Mouse (Mus musculus) midbrain, postnatal 0 days (tissue): Measurements from ENCODE around the gene Ttc37. TPM values are rescaled to one million over a fixed set of nuclear protein-coding genes. Genes with fewer than 3 reads are reported as not detected.

ENCODE experiments used
- ATAC-seq: fragments of 200-750 bp; cut with Nextera tagmentation; 2 replicates; pipeline ENCODE4 v1.8.0; 2017; ENCODE audit warnings: moderate number of reproducible peaks, mild to moderate bottlenecking, moderate TSS enrichment, moderate library complexity; ENCODE audit not compliant: low FRiP score
- DNase-seq: peaks from one replicate; pipeline ENCODE4 v3.0.0-alpha.2; 2015; ENCODE audit warnings: low spot score
- H3K27ac ChIP-seq: fragments of 300-500 bp; sonication (generic); 2 replicates; pipeline ENCODE4 v1.5.1; 2014; ENCODE audit warnings: low read depth, mild to moderate bottlenecking, low read length, mixed read lengths
- H3K27me3 ChIP-seq: fragments of 300-500 bp; sonication (generic); 2 replicates; pipeline ENCODE4 v1.6.1; 2014; ENCODE audit warnings: low read length, control low read depth, mixed read lengths; ENCODE audit not compliant: insufficient read depth
- H3K36me3 ChIP-seq: fragments of 300-500 bp; sonication (generic); 2 replicates; pipeline ENCODE4 v1.6.1; 2014; ENCODE audit warnings: low read length, control low read depth, mixed read lengths; ENCODE audit not compliant: insufficient read depth
- H3K4me1 ChIP-seq: fragments of 300-500 bp; sonication (generic); 2 replicates; pipeline ENCODE4 v1.6.1; 2014; ENCODE audit warnings: mild to moderate bottlenecking, control low read depth, antibody characterized with exemption, low read length, mixed read lengths; ENCODE audit not compliant: insufficient read depth
- H3K4me2 ChIP-seq: fragments of 300-500 bp; sonication (generic); 2 replicates; pipeline ENCODE4 v1.6.1; 2014; ENCODE audit warnings: low read depth, mild to moderate bottlenecking, low read length, mixed read lengths; ENCODE audit not compliant: poor library complexity, severe bottlenecking
- H3K4me3 ChIP-seq: fragments of 300-500 bp; sonication (generic); 2 replicates; pipeline ENCODE4 v1.5.1; 2014; ENCODE audit warnings: low read depth, mild to moderate bottlenecking, low read length, moderate library complexity
- H3K9ac ChIP-seq: fragments of 300-500 bp; sonication (generic); replicated peaks from 2 replicates; pipeline ENCODE4 v1.6.1; 2014; ENCODE audit warnings: mild to moderate bottlenecking, low read length, moderate library complexity, mixed read lengths; ENCODE audit not compliant: poor library complexity, severe bottlenecking
- H3K9me3 ChIP-seq: fragments of 300-500 bp; sonication (generic); 2 replicates; pipeline ENCODE4 v1.6.1; 2016; ENCODE audit warnings: low read length, control low read depth
- CTCF ChIP-seq: IDR thresholded peaks from 2 replicates; pipeline ENCODE4 v1.5.1; 2016; ENCODE audit warnings: antibody characterized with exemption, mild to moderate bottlenecking
- WGBS: fragments of 180-500 bp; shearing (Covaris S2); extraction: QIAGEN DNeasy Blood & Tissue Kit; methylation state at CpG from one replicate; pipeline ENCODE4 v1.1.7; 2014; 5-methylcytosine and 5-hydroxymethylcytosine counted together
- polyA plus RNA-seq: library from polyadenylated mRNA; unstranded; fragments of >200 nt; fragmentation: Nextera tagmentation; extraction: Ambion mirVana; gene quantifications from 2 replicates; pipeline ENCODE4 v1.2.1, GENCODE M21; 2015
- total RNA-seq: library from RNA; depleted of rRNA; stranded (reverse); fragments of >200 nt; gene quantifications from 2 replicates; pipeline ENCODE4 v1.2.3, GENCODE M21; 2014; rRNA removed

Ttc37 gene
- total RNA-seq, result 14.4 and 16.3 TPM in 2 replicates
- polyA plus RNA-seq, result 4.7 and 6.5 TPM in 2 replicates

GRCm38 (mm10) chr13:76098493-76099303 lies at the start of gene Ttc37, which contains the start of gene Arsk:
TSS of gene Ttc37 (plus strand) at chr13:76098734.
TSS of gene Arsk (minus strand) at chr13:76098660.
- Histone ChIP-seq H3K4me3 (peak within 1 kb of the TSS; percentile 73), H3K27me3 (no peaks in the 10 kb centered on the region), H3K27ac (peak within 1 kb of the TSS; percentile 68), H3K36me3 (no peaks in the 10 kb centered on the region), H3K9me3 (no peaks in the 10 kb centered on the region), H3K4me1 (no peaks in the 10 kb centered on the region), H3K4me2 (peak within 1 kb of the TSS; percentile 68), H3K9ac (peak within 1 kb of the TSS; percentile 67)
- under 1% methylated on average over 34 of the region's 34 CpGs for WGBS
- no peak for TF ChIP-seq CTCF
- ATAC-seq, result peak; percentile 98
- peak; percentile 99 for DNase-seq

DNA sequence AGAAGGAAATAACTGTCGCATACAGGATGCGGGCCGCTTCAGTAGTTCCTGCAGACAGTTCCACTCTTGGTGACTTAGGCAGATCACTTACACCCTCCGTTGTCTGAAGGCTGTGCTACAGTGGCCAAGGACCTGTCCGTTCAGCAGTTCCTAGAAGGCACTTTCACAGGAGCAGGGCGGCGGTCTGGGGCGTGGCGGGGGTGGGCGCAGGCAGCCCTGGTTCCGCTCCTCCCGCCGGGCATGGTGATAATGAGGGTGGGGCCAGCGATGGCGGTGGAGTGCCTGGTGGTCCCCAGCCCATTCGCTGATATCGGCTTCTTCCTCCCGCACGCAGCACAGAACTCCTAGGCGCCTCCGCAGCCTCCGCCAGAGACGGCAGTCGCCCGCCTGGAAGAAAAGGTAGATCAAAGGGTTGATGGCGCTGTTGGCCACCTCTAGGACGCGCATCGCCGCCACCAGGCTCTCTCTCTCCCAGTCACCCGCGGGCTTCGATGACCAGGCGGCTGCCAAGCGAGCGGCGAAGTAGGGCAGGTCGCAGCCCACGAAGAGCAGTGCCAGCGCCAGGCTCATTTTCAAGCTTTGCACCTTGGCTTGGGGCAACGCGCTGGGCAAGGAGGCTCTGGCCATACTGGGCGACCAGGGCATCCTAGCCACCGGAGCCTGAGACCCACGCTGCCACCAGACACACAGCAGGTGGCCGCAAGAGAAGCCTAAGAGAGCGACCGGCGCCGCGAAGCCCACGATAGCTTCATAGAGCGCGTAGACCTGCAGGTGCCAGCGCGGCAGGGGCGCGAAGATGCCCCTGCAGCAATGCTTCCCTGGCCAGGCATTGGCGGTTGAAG lies 42.9 kb upstream of the Ttc37 start:
- Histone ChIP-seq H3K9ac (peak overlapping the region; percentile 66), H3K9me3 (no peaks in the 10 kb centered on the region), H3K4me3 (peak overlapping the region; percentile 58), H3K27me3 (0 out of 2 replicates have a peak, but pooled peaks cover 7% of the 10 kb centered on the region), H3K27ac (peak overlapping the region; percentile 55), H3K4me2 (peak overlapping the region; percentile 98), H3K4me1 (peaks cover 7% of the 10 kb centered on the region; the same call in 1 of the 2 replicates), H3K36me3 (no peaks in the 10 kb centered on the region)
- TF ChIP-seq CTCF, result peak; percentile 15
- ATAC-seq (peak; percentile 64), DNase-seq (peak; percentile 33)
- WGBS, result 1% methylated on average over 58 of the region's 59 CpGs

DNA sequence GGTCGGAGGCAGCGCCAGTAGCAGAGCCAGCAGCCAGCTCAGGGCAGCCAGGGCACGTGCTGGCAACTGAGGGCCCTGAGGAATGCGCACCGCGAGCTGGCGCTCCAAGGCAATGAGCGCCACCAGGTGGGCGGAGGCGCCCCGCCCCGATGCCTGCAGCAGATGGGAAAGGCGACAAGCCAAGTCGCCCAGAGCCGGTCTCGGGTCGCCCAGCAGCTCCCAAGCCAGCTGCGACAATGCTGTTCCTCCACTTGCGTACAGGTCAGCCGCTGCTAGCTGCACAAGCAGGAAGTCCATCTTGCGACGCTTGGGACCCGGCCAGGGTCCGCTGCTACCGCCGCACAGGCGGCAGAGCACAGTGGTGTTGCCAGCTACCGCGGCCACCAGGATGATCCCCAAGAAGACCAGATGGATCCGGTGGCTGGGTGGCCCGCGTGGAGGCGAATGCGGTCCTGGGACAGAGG lies 42.2 kb upstream of the Ttc37 start:
- Histone ChIP-seq H3K4me2 (peak overlapping the region; percentile 98), H3K36me3 (no peaks in the 10 kb centered on the region), H3K27ac (peak overlapping the region; percentile 55), H3K27me3 (0 out of 2 replicates have a peak, but pooled peaks cover 7% of the 10 kb centered on the region), H3K9me3 (no peaks in the 10 kb centered on the region), H3K4me1 (peaks cover 7% of the 10 kb centered on the region; the same call in 1 of the 2 replicates), H3K4me3 (peak overlapping the region; percentile 58), H3K9ac (peak overlapping the region; percentile 66)
- TF ChIP-seq CTCF, result peak; percentile 67
- WGBS, result under 1% methylated on average over 30 of the region's 34 CpGs
- DNase-seq, result peak; percentile 79
- peak; percentile 93 for ATAC-seq

DNA sequence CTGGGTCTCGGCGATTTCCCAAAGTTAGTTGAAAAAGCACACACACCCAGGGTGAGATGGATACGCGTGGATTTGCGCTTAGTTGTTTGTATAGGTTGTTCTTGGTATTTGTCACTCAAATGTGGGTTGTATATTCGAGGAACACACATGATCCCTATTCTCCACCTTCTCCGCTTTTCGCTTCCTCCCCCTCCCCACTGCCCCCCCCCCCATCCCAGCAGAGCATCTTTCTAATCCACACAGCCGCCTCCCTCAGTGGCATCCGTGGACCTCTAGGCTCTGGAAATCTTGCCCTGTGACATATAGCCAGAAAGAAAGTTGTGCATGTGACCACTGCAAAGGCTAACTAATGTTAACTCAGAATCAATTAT lies 41.7 kb upstream of the Ttc37 start, which contains the start of gene Gpr150:
Gene Gpr150, minus strand, starts transcription at position 101 of the 371 bp plus-strand sequence.
- Histone ChIP-seq H3K4me1 (peaks cover 7% of the 10 kb centered on the region; the same call in 1 of the 2 replicates), H3K27ac (peak within 1 kb of the TSS; percentile 55), H3K27me3 (0 out of 2 replicates have a peak, but pooled peaks cover 7% of the 10 kb centered on the region), H3K4me3 (peak within 1 kb of the TSS; percentile 58), H3K4me2 (peak within 1 kb of the TSS; percentile 98), H3K36me3 (no peaks in the 10 kb centered on the region), H3K9me3 (no peaks in the 10 kb centered on the region), H3K9ac (peak within 1 kb of the TSS; percentile 66)
- no peak for TF ChIP-seq CTCF
- WGBS, result 5% methylated on average over 10 of the region's 10 CpGs
- ATAC-seq (peak; percentile 6; the same call in 1 of the 2 replicates), DNase-seq (no peak)

GRCm38 (mm10) chr13:76057267-76058069 lies 41.1 kb upstream of the Ttc37 start:
- no peaks in the 10 kb centered on the region for H3K9me3 ChIP-seq
- H3K27ac ChIP-seq, result no peak overlapping the region
- no peaks in the 10 kb centered on the region for H3K36me3 ChIP-seq
- no peak overlapping the region for H3K9ac ChIP-seq
- H3K27me3 ChIP-seq, result 0 out of 2 replicates have a peak, but pooled peaks cover 7% of the 10 kb centered on the region
- peaks cover 7% of the 10 kb centered on the region; the same call in 1 of the 2 replicates for H3K4me1 ChIP-seq
- no peak overlapping the region for H3K4me2 ChIP-seq
- DNase-seq, result no peak
- no peak overlapping the region for H3K4me3 ChIP-seq
- 78% methylated on average over 10 of the region's 10 CpGs for WGBS
- no peak for TF ChIP-seq CTCF
- no peak for ATAC-seq
